Mouse (Mus musculus) hindbrain, postnatal 0 days (tissue): ENCODE data around the gene Stim2. TPM values are rescaled to one million over a fixed set of nuclear protein-coding genes. Genes with fewer than 3 reads are reported as not detected.
A peak's percentile ranks its signal among the peaks of the same experiment; 100 is the strongest.

ENCODE experiments used
- ATAC-seq: fragments of 200-750 bp; cut with Nextera tagmentation; 2 replicates; pipeline ENCODE4 v1.8.0; 2017; ENCODE audit warnings: mild to moderate bottlenecking, moderate TSS enrichment, moderate library complexity
- DNase-seq: peaks from one replicate; pipeline ENCODE4 v3.0.0-alpha.2; 2015; ENCODE audit warnings: low spot score
- H3K27ac ChIP-seq: fragments of 300-500 bp; sonication (generic); 2 replicates; pipeline ENCODE4 v1.5.1; 2014; ENCODE audit warnings: mild to moderate bottlenecking
- H3K27me3 ChIP-seq: fragments of 300-500 bp; sonication (generic); 2 replicates; pipeline ENCODE4 v1.6.1; 2014; ENCODE audit warnings: low read length, mixed read lengths; ENCODE audit not compliant: insufficient read depth
- H3K36me3 ChIP-seq: fragments of 300-500 bp; sonication (generic); 2 replicates; pipeline ENCODE4 v1.6.1; 2014; ENCODE audit warnings: low read length, mixed read lengths; ENCODE audit not compliant: insufficient read depth
- H3K4me1 ChIP-seq: fragments of 300-500 bp; sonication (generic); 2 replicates; pipeline ENCODE4 v1.6.1; 2014; ENCODE audit warnings: antibody characterized with exemption, low read length, mixed read lengths; ENCODE audit not compliant: insufficient read depth
- H3K4me2 ChIP-seq: fragments of 300-500 bp; sonication (generic); 2 replicates; pipeline ENCODE4 v1.6.1; 2014; ENCODE audit warnings: low read depth, mild to moderate bottlenecking, low read length, moderate library complexity, mixed read lengths
- H3K4me3 ChIP-seq: fragments of 300-500 bp; sonication (generic); 2 replicates; pipeline ENCODE4 v1.5.1; 2014; ENCODE audit warnings: low read length
- H3K9ac ChIP-seq: fragments of 300-500 bp; sonication (generic); replicated peaks from 2 replicates; pipeline ENCODE4 v1.6.1; 2014; ENCODE audit warnings: mild to moderate bottlenecking, low read length, moderate library complexity, mixed read lengths
- H3K9me3 ChIP-seq: fragments of 300-500 bp; sonication (generic); 2 replicates; pipeline ENCODE4 v1.6.1; 2016; ENCODE audit warnings: low read length, mixed read lengths
- CTCF ChIP-seq: IDR thresholded peaks from 2 replicates; pipeline ENCODE4 v1.5.1; 2016; ENCODE audit warnings: antibody characterized with exemption, control low read depth, low read depth
- WGBS: fragments of 180-500 bp; shearing (Covaris S2); extraction: QIAGEN DNeasy Blood & Tissue Kit; methylation state at CpG from one replicate; pipeline ENCODE4 v1.1.7; 2014; 5-methylcytosine and 5-hydroxymethylcytosine counted together
- polyA plus RNA-seq: library from polyadenylated mRNA; unstranded; fragments of >200 nt; fragmentation: Nextera tagmentation; extraction: Ambion mirVana; gene quantifications from 2 replicates; pipeline ENCODE4 v1.2.1, GENCODE M21; 2015
- total RNA-seq: library from RNA; depleted of rRNA; stranded (reverse); fragments of >200 nt; gene quantifications from 2 replicates; pipeline ENCODE4 v1.2.3, GENCODE M21; 2014

Gene Stim2
- total and polyA plus RNA-seq, 2 experiments from 2014 or later: 30.6 to 33.3 TPM

DNA sequence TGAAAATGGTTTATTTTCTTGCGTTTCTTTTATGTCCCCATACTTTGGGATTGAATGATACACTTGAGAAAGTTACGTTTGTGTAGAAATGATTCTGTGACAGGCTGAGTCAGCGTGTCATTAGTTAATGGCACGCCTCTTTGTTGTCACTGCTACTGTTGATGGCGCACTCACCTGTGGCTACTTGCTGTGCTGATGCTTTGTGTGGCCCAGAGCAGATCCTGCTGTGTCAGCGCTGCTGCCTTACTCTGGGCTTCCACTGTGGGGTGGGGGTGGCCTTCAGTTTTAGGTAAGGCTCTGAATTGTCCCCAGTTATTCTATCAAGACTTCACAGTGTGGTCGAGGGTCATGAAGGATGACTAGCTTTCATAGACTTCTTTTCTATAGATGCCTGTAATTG, 18.8 kb downstream of the Stim2 start:
- DNase-seq (no peak), ATAC-seq (no peak)
- no peaks in the 10 kb centered on the region for H3K9me3 ChIP-seq
- H3K4me3 ChIP-seq: no peak overlapping the region
- WGBS: 53% methylated on average over 7 of the region's 7 CpGs
- H3K36me3 ChIP-seq: no peaks in the 10 kb centered on the region
- H3K4me2 ChIP-seq: no peak overlapping the region
- TF ChIP-seq CTCF: no peak
- H3K27me3 ChIP-seq: no peaks in the 10 kb centered on the region
- no peak overlapping the region for H3K9ac ChIP-seq
- no peak overlapping the region for H3K27ac ChIP-seq
- H3K4me1 ChIP-seq: no peaks in the 10 kb centered on the region

DNA sequence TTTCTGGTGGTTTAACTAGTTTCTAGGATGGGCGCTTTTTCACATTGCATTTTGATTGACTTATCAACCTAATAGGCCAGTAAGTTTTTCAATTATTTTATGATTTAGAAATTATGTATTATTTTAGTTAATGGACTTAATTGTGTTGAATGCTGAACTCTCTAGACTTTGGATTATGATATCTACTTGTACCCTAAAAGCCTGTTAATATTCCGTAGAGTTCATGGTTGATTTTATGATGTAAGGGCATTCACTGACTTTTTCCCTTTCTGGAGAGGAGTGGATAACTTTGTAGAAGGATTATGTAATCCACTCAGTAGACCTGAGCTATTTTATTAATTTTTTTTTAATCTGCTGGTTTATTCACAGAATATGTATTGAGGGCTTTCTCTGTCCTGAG, 20.6 kb downstream of the Stim2 start:
- 92% methylated on average over 2 of the region's 2 CpGs for WGBS
- no peak for TF ChIP-seq CTCF
- ATAC-seq: no peak

DNA sequence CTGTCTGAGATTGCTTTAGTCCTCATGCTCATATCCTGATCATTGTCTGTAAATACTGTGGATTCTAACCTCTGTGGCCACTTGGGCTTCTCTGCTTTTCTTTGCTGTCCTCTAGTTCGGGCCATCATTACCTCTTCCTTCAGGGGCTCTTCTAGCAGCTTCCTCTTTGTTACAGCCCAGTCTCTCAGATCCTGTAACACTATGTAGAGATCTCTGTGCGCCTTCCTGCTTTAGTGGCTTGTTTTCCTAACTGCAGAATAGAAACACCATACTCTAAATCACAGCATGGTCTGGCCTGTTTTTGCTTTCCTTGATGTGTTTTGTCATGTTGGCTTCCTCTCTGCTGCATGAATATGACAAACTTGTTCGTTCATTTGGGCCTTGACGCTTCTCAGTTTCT, 21.2 kb downstream of the Stim2 start:
- Histone ChIP-seq H3K9ac (no peak overlapping the region), H3K4me2 (no peak overlapping the region), H3K36me3 (no peaks in the 10 kb centered on the region), H3K4me3 (no peak overlapping the region), H3K4me1 (no peaks in the 10 kb centered on the region), H3K27ac (no peak overlapping the region), H3K27me3 (no peaks in the 10 kb centered on the region), H3K9me3 (no peaks in the 10 kb centered on the region)
- ATAC-seq: no peak
- DNase-seq: no peak
- TF ChIP-seq CTCF: no peak
- WGBS: 67% methylated on average over 4 of the region's 4 CpGs

More for the DNA sequence above, 20.6 kb downstream of the Stim2 start:
- H3K4me2 ChIP-seq: no peak overlapping the region
- H3K9ac ChIP-seq: no peak overlapping the region
- H3K9me3 ChIP-seq: no peaks in the 10 kb centered on the region
- H3K27ac ChIP-seq: no peak overlapping the region
- H3K4me1 ChIP-seq: no peaks in the 10 kb centered on the region
- DNase-seq: no peak
- no peaks in the 10 kb centered on the region for H3K27me3 ChIP-seq
- H3K36me3 ChIP-seq: no peaks in the 10 kb centered on the region
- no peak overlapping the region for H3K4me3 ChIP-seq

DNA sequence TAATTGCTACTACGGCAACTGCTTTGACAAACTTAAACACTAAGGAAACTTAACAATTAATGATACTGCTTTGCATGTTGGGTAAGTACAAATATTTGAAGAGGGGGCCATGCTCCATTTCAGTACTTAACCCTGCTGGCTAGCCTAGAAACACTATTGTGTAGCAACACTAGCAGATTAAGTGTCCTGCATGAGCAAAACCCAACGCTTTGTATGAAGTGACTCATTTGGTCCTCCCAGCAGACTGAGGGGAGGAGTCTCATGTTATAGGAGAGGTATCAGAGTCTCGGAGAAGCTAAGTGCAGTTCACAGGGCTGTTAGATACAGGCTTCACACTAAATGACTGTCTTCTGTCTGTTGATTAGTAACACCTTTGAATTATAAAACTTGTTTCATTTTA, 26.3 kb downstream of the Stim2 start:
- Histone ChIP-seq H3K36me3 (no peaks in the 10 kb centered on the region), H3K4me2 (no peak overlapping the region), H3K27me3 (no peaks in the 10 kb centered on the region), H3K4me3 (no peak overlapping the region), H3K4me1 (no peaks in the 10 kb centered on the region), H3K9ac (no peak overlapping the region), H3K9me3 (no peaks in the 10 kb centered on the region), H3K27ac (no peak overlapping the region)
- DNase-seq: no peak
- no peak for ATAC-seq
- WGBS: 78% methylated on average over 3 of the region's 3 CpGs
- TF ChIP-seq CTCF: no peak

DNA sequence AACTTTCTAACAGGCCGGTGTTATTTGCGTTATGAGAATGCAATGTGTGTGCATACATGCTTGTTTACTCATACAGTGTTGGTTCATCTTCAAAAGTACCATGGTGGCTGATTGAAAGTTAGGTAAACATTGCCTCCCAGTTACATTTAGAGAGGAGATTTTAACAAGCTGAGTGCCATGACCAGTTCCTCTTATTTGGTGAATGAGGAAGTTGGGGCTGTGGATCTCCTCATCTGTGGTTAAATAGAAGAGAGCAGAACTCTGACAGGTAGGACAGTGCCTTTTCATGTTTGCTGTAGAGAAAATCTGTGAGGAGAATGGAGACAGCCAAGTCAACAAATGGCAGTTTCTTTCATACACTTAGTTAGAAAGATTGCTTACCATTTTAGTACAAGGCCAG, 27.3 kb downstream of the Stim2 start:
- Histone ChIP-seq H3K4me2 (no peak overlapping the region), H3K27ac (no peak overlapping the region), H3K27me3 (no peaks in the 10 kb centered on the region), H3K36me3 (no peaks in the 10 kb centered on the region), H3K9me3 (no peaks in the 10 kb centered on the region), H3K4me1 (no peaks in the 10 kb centered on the region), H3K9ac (no peak overlapping the region), H3K4me3 (no peak overlapping the region)
- ATAC-seq (no peak), DNase-seq (no peak)
- TF ChIP-seq CTCF: no peak
- WGBS: 98% methylated on average over 2 of the region's 2 CpGs

DNA sequence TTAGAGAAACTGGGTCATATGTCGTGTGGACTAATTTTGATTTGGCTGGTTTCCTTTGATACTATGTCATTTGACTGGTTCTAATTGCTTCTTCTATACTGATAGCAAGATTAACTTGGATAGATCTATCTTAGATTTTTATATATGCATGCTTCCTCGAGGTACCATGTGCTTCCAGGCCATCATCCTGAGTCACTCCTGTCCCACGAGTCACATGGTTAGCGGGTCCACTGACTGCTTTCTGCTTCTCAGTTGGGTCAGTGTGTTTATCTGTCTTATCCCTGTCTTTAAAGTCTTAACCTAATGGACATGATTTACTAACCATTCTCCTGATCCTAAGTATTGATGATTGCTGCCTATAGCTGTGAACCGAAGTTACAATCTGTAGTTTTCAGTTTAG, 34.9 kb downstream of the Stim2 start:
- Histone ChIP-seq H3K27me3 (no peaks in the 10 kb centered on the region), H3K36me3 (no peaks in the 10 kb centered on the region), H3K4me2 (no peak overlapping the region), H3K4me1 (no peaks in the 10 kb centered on the region), H3K4me3 (no peak overlapping the region), H3K27ac (no peak overlapping the region), H3K9ac (no peak overlapping the region), H3K9me3 (no peaks in the 10 kb centered on the region)
- DNase-seq (no peak), ATAC-seq (peak; percentile 35; the same call in 1 of the 2 replicates)
- TF ChIP-seq CTCF: no peak
- WGBS: 88% methylated on average over 5 of the region's 5 CpGs

DNA sequence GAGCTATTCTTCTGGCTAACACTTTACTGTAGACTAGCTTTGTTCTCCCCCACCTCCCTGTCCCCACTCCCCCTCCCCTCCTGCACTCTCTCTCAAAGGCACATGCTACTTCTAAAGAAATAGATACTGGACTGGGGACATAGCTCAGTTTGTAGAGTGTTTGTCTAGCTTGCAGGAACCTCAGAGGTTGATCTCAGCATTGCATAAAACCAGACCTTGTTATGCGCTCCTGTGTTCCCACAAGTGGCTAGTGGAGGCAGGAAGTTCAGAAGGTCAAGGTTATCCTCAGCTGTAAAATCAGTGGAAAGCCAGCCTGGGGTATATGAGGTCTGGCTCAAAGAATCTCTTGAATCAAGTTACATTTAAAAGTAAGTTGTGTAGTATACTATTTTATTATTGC, 36.4 kb downstream of the Stim2 start:
- no peaks in the 10 kb centered on the region for H3K4me1 ChIP-seq
- 92% methylated on average over 1 of the region's 1 CpGs for WGBS
- H3K36me3 ChIP-seq: no peaks in the 10 kb centered on the region
- H3K9me3 ChIP-seq: no peaks in the 10 kb centered on the region
- H3K4me3 ChIP-seq: no peak overlapping the region
- DNase-seq: no peak
- TF ChIP-seq CTCF: no peak
- H3K9ac ChIP-seq: no peak overlapping the region
- H3K27me3 ChIP-seq: no peaks in the 10 kb centered on the region
- H3K27ac ChIP-seq: no peak overlapping the region
- no peak overlapping the region for H3K4me2 ChIP-seq
- ATAC-seq: no peak
